Mouse (Mus musculus) inflammation-experienced regulatory T-cells, adult 6 months (primary cell): Measurements from ENCODE around the gene Pgap2. TPM values are rescaled to one million over a fixed set of nuclear protein-coding genes. Genes with fewer than 3 reads are reported as not detected.

Experiments
- ATAC-seq: one replicate; pipeline ENCODE4 v1.8.0; 2017
- polyA plus RNA-seq, 3 experiments: library from polyadenylated mRNA; unstranded; fragments of 100-300 nt; shearing (Covaris generic); gene quantifications; one replicate each; pipeline ENCODE4 v1.2.1; 2017

The Pgap2 gene
- polyA plus RNA-seq, 3 experiments from 2014 or later = 46.4 to 51.1 (median 47.1) TPM

GRCm38 (mm10) chr7:102267113-102267579 is 57.1 kb downstream of the Pgap2 start:
- peak; percentile 74 for ATAC-seq

- peak; percentile 16 for ATAC-seq
These were observed 57.8 kb downstream of the Pgap2 start, which contains the start of gene Stim1 for GRCm38 (mm10) chr7:102267601-102268394. TSS of gene Stim1 (plus strand) at chr7:102267806.

GRCm38 (mm10) chr7:102268395-102268748 is 58.4 kb downstream of the Pgap2 start:
- ATAC-seq = no peak

GRCm38 (mm10) chr7:102272422-102272948 is 62.5 kb downstream of the Pgap2 start:
- no peak for ATAC-seq

GRCm38 (mm10) chr7:102281403-102281802 is 71.4 kb downstream of the Pgap2 start:
- no peak for ATAC-seq

GRCm38 (mm10) chr7:102282261-102282660 is 72.3 kb downstream of the Pgap2 start:
- no peak for ATAC-seq

Other genes starting within 250 kb of the Pgap2 start
- gene Il18bp, start 191.5 kb upstream of the Pgap2 start, polyA plus RNA-seq = 1 to 10 TPM; 5.8 to 7.4 (median 5.9) TPM
- 10 to 100 TPM; 23.2 to 32.3 (median 28.7) TPM for gene Rnf121, start 144.7 kb upstream of the Pgap2 start, polyA plus RNA-seq
- 10 to 100 TPM; 17.6 to 31.1 (median 20.3) TPM for gene Xndc1, start 144.7 kb upstream of the Pgap2 start, polyA plus RNA-seq
- gene Xntrpc, start 144.5 kb upstream of the Pgap2 start, polyA plus RNA-seq = under 1 TPM; 0.24 to 0.93 (median 0.51) TPM
- under 1 TPM in 1 of 3 experiments, not detected in 2; 0.15 TPM for gene Trpc2, start 127.1 kb upstream of the Pgap2 start, polyA plus RNA-seq
- gene Art1, start 108.5 kb upstream of the Pgap2 start, polyA plus RNA-seq = not detected
- under 1 TPM in 1 of 3 experiments, not detected in 2; 0.51 TPM for gene Art5, start 100.7 kb upstream of the Pgap2 start, polyA plus RNA-seq
- gene Chrna10, start 93.4 kb upstream of the Pgap2 start, polyA plus RNA-seq = not detected
- 10 to 100 TPM; 34.1 to 42.1 (median 39.1) TPM for gene Nup98, start within 50 bp of the Pgap2 start, polyA plus RNA-seq
- gene Rhog, start 45.8 kb downstream of the Pgap2 start, polyA plus RNA-seq = 100 to 1,000 TPM; 135 to 199 (median 174) TPM
- gene Stim1, start 57.6 kb downstream of the Pgap2 start, polyA plus RNA-seq = 10 to 100 TPM; 46.3 to 50.9 (median 48.2) TPM
- gene Rrm1, start 231.5 kb downstream of the Pgap2 start, polyA plus RNA-seq = 100 to 1,000 TPM in 1 of 3 experiments, 10 to 100 TPM in 2; 45.4 to 216 (median 61.4) TPM